ENCODE assay signal across 8 mouse cellular contexts in the genomic region with DNA sequence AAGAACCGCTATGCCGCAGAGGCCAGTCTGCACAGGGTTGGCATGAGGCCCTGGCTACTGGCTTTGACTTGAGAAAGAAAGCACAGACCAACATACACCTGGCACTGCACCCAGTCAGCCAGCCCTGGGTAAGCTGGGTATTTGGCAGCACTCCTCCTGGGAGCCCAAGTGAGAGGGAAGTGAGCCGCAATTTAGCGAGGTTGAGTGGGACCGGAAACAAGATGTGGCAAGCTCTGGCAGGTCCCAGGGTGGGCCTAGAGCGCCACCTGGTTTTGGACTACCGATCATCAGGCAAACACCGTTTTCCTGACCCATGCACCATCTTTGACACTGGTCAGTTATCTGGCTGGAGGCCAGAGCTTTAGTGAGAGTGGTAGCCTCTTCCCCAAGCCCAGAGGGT. TPM values are rescaled to one million over a fixed set of nuclear protein-coding genes. Genes with fewer than 3 reads are reported as not detected.
DNase-seq lines count a peak whose midpoint lies in the region; ATAC-seq and TF ChIP-seq lines count a peak whose summit lies in the region.

No protein-coding gene starts in this region.

- DNase-seq in adrenal gland, postnatal 36 days, result peak; percentile 45 to 71
- peak; percentile 40 for DNase-seq in fat pad, adult 2 months (ENCODE audit: extremely low read depth, low read depth, low spot score)
- DNase-seq in heart, postnatal 10 days, result peak; percentile 66 to 72
- DNase-seq in layer of hippocampus, adult 2 months (ENCODE audit: low spot score in 2 of 2), result peak in 1 of 2 experiments; percentile 35
- DNase-seq in thymus, postnatal 25 days, result peak; percentile 85

- H3K4me2 ChIP-seq in lung, embryonic 15.5 days, result peak overlapping the region; percentile 28; the same call in 1 of the 2 replicates

- H3K27ac ChIP-seq in ES-Bruce4 (ENCODE audit: insufficient read depth, low read length), result no peak overlapping the region
- H3K27ac ChIP-seq in layer of hippocampus, adult 2 months, result no peak overlapping the region
- no peak overlapping the region for H3K27ac ChIP-seq in lung, embryonic 15.5 days

- TF ChIP-seq EP300 in ES-Bruce4 (IDR thresholded peaks at IDR 0.05; ENCODE audit: insufficient read depth, low read depth, low read length), result peak; percentile 46; the same call in 1 of the 2 replicates

- no peaks in the 10 kb centered on the region for H3K9me3 ChIP-seq in ES-Bruce4 (replicated peaks; ENCODE audit: control insufficient read depth, insufficient read depth, low read length, poor library complexity, severe bottlenecking)
- no peaks in the 10 kb centered on the region for H3K9me3 ChIP-seq in lung, embryonic 15.5 days

- WGBS in lung, embryonic 15.5 days, result 24% methylated on average over 8 of the region's 8 CpGs

- H3K4me3 ChIP-seq in ES-Bruce4 (ENCODE audit: low read depth, low read length), result peak overlapping the region; percentile 49
- no peak overlapping the region; the same call in 1 of the 2 replicates for H3K4me3 ChIP-seq in layer of hippocampus, adult 2 months
- H3K4me3 ChIP-seq in lung, embryonic 15.5 days, result no peak overlapping the region

- ATAC-seq in lung, embryonic 15.5 days (ENCODE audit: borderline replicate concordance, extremely low read depth, low FRiP score, low TSS enrichment), result peak; percentile 56; the same call in 1 of the 2 replicates
- ATAC-seq in neutrophil, adult 5-6 weeks (ENCODE audit: extremely low read depth, insufficient number of reproducible peaks, low FRiP score, poor library complexity, severe bottlenecking), result peak; percentile 86

- no peaks in the 10 kb centered on the region for H3K36me3 ChIP-seq in ES-Bruce4 (ENCODE audit: control insufficient read depth, insufficient read depth, low read length, poor library complexity, severe bottlenecking)
- H3K36me3 ChIP-seq in lung, embryonic 15.5 days, result no peaks in the 10 kb centered on the region

- peak overlapping the region; percentile 1; the same call in 1 of the 2 replicates for H3K9ac ChIP-seq in ES-Bruce4 (ENCODE audit: low read depth, poor library complexity, severe bottlenecking)
- H3K9ac ChIP-seq in lung, embryonic 15.5 days, result 0 out of 2 replicates have a peak overlapping the region, but pooled peaks have one; percentile 2

- H3K27me3 ChIP-seq in ES-Bruce4 (ENCODE audit: control insufficient read depth, insufficient read depth, low read length, poor library complexity, severe bottlenecking), result no peaks in the 10 kb centered on the region
- H3K27me3 ChIP-seq in lung, embryonic 15.5 days, result no peaks in the 10 kb centered on the region

- TF ChIP-seq POLR2A in ES-Bruce4 (IDR thresholded peaks at IDR 0.05; ENCODE audit: insufficient read depth, low read length), result no peak

- no peaks in the 10 kb centered on the region for H3K4me1 ChIP-seq in ES-Bruce4 (ENCODE audit: control insufficient read depth, insufficient read depth, low read length)
- H3K4me1 ChIP-seq in lung, embryonic 15.5 days, result peaks cover 11% of the 10 kb centered on the region

- peak; percentile 90 for TF ChIP-seq CTCF in ES-Bruce4 (IDR thresholded peaks at IDR 0.05; ENCODE audit: low read depth, low read length)
- TF ChIP-seq CTCF in layer of hippocampus, adult 2 months (conservative IDR thresholded peaks at IDR 0.05), result peak; percentile 77

- intact Hi-C loops in heart, postnatal 10 days (cut with DNase I), result loop anchor here (1.0 to 10.0 kb wide), 4 partner anchors 39 to 433 kb away; partner anchors contain the start of gene Lbr

RNA-seq across cellular contexts. Expression of gene Lbr, which starts 38.7 kb away (rescaled TPM):
- polyA plus RNA-seq in ES-Bruce4 (2011; ENCODE audit: insufficient read depth, insufficient read length, low read depth, missing spikeins), result 335 and 343 TPM in 2 replicates
- 10 to 100 TPM; 20.5 to 22.7 TPM for total RNA-seq in adrenal gland, postnatal 36 days (2021)
- total RNA-seq in heart, postnatal 10 days (2021), result 10 to 100 TPM; 35.0 to 36.3 TPM
- total RNA-seq in layer of hippocampus, adult 2 months (2021), result 10 to 100 TPM; 12.0 to 15.7 TPM
- polyA plus RNA-seq in lung, embryonic 15.5 days (2015; fragmentation: Nextera tagmentation; extraction: Ambion mirVana), result 131 and 137 TPM in 2 replicates
- total RNA-seq in neutrophil, adult 5-6 weeks (2017), result 344 and 351 TPM in 2 replicates
